Mouse (Mus musculus) C2C12 (cell line): ENCODE measurements around the gene Rgs3.

Experiments
- CEBPB ChIP-seq: IDR thresholded peaks from one replicate; pipeline ENCODE4 v1.6.1; 2011; ENCODE audit warnings: low read depth, mild to moderate bottlenecking, control low read depth, moderate library complexity
- CTCF ChIP-seq: IDR thresholded peaks from one replicate; pipeline ENCODE4 v1.5.1; 2011; ENCODE audit not compliant: control insufficient read depth, insufficient read depth, insufficient read length
- FOSL1 ChIP-seq: IDR thresholded peaks from one replicate; pipeline ENCODE4 v1.8.0; 2011; ENCODE audit warnings: mild to moderate bottlenecking, low read length; ENCODE audit not compliant: poor library complexity, insufficient read depth, severe bottlenecking
- MAX ChIP-seq: IDR thresholded peaks from one replicate; pipeline ENCODE4 v1.6.1; 2011; ENCODE audit warnings: mild to moderate bottlenecking, control low read depth
- MYOD1 ChIP-seq: IDR thresholded peaks from one replicate; pipeline ENCODE4 v1.6.1; 2011; ENCODE audit warnings: low read depth; ENCODE audit not compliant: control insufficient read depth, insufficient read length
- MYOG ChIP-seq: IDR thresholded peaks from one replicate; pipeline ENCODE4 v1.6.1; 2011; ENCODE audit not compliant: control insufficient read depth, insufficient read length; ENCODE audit errors: extremely low read depth
- USF1 ChIP-seq: IDR thresholded peaks from one replicate; pipeline ENCODE4 v1.6.1; 2011; ENCODE audit warnings: low read depth, mild to moderate bottlenecking, control low read depth, moderate library complexity

DNA sequence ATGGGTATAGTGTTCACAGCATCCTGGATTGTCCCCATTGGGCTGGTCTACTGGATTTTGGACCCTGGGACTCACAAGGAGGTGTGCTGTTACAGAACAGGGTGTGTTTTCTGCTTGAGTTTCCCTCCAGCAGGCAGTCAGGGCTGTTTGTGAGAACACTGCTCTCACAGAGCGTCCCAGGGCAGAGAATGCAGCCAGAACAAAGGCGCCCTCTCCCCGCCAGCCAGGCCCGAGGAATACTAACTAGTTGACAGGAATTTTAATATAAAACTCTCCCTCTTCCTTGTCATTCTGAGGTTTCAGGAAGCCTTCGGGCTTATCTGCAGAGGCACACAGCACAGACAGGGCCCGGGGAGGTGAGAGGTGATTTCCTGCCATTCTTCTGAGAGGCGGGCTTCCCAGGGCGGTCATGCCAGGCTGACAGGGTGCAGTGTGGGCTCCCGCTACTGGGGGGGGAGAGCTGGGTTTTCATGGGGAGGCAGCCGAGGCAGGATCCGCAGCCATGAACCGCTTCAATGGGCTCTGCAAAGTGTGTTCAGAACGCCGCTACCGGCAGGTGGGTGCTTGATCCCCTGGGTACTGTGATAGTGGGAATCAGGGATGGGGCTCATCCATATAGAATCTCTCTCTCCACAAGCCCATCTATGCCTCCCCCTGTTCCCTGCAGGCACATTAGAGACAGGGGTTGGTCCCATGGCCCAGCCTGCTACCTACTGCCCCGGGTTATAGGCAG, 59.8 kb downstream of the Rgs3 start:
- no peak for TF ChIP-seq CTCF
- TF ChIP-seq CEBPB = no peak
- TF ChIP-seq USF1 = no peak
- TF ChIP-seq MYOG = no peak
- no peak for TF ChIP-seq FOSL1
- TF ChIP-seq MAX = no peak
- no peak for TF ChIP-seq MYOD1
